Mouse (Mus musculus) ES-Bruce4 (cell line): ENCODE measurements around the gene Rpl9-ps6. TPM values are rescaled to one million over a fixed set of nuclear protein-coding genes. Genes with fewer than 3 reads are reported as not detected.
A peak's percentile ranks its signal among the peaks of the same experiment; 100 is the strongest.
"Not testable (repeated sequence)": the region's sequence is repeated elsewhere in the genome, so short reads cannot be mapped to it uniquely, and the experiment has no call there.

Experiments
- H3K27ac ChIP-seq: 2 replicates; pipeline ENCODE4 v1.5.1; 2012; ENCODE audit warnings: low read length, inconsistent platforms; ENCODE audit not compliant: insufficient read depth
- H3K27me3 ChIP-seq: 2 replicates; pipeline ENCODE4 v1.6.1; 2012; ENCODE audit warnings: mild to moderate bottlenecking, low read length, inconsistent platforms; ENCODE audit not compliant: control insufficient read depth, poor library complexity, insufficient read depth, severe bottlenecking
- H3K36me3 ChIP-seq: 2 replicates; pipeline ENCODE4 v1.6.1; 2012; ENCODE audit warnings: inconsistent platforms, mild to moderate bottlenecking, low read length, moderate library complexity; ENCODE audit not compliant: control insufficient read depth, poor library complexity, insufficient read depth, severe bottlenecking
- H3K4me1 ChIP-seq: one replicate; pipeline ENCODE4 v1.8.1; 2011; ENCODE audit warnings: low read length; ENCODE audit not compliant: control insufficient read depth, insufficient read depth
- H3K4me3 ChIP-seq: 2 replicates; pipeline ENCODE4 v1.5.1; 2011; ENCODE audit warnings: low read depth, mild to moderate bottlenecking, low read length
- H3K9ac ChIP-seq: 2 replicates; pipeline ENCODE4 v1.6.1; 2012; ENCODE audit warnings: low read depth, mild to moderate bottlenecking, inconsistent platforms; ENCODE audit not compliant: poor library complexity, severe bottlenecking
- H3K9me3 ChIP-seq: replicated peaks from 2 replicates; pipeline ENCODE4 v1.6.1; 2012; ENCODE audit warnings: mild to moderate bottlenecking, low read length, inconsistent platforms; ENCODE audit not compliant: control insufficient read depth, poor library complexity, insufficient read depth, severe bottlenecking
- CTCF ChIP-seq: IDR thresholded peaks from one replicate; pipeline ENCODE4 v1.8.1; 2011; ENCODE audit warnings: low read depth, low read length
- EP300 ChIP-seq: IDR thresholded peaks from 2 replicates; pipeline ENCODE4 v1.6.1; 2011; ENCODE audit warnings: low read depth, low read length; ENCODE audit not compliant: insufficient read depth
- POLR2A ChIP-seq: IDR thresholded peaks from one replicate; pipeline ENCODE4 v1.8.1; 2011; ENCODE audit warnings: low read length; ENCODE audit not compliant: insufficient read depth
- polyA plus RNA-seq: library from polyadenylated mRNA; stranded (reverse); fragments of >200 nt; gene quantifications from 2 replicates; pipeline ENCODE4 v1.2.4, GENCODE M21; 2011; ENCODE audit warnings: low read depth; ENCODE audit not compliant: missing spikeins, insufficient read depth, insufficient read length

Rpl9-ps6 gene
- polyA plus RNA-seq, 1 experiment: 1,831 TPM

DNA sequence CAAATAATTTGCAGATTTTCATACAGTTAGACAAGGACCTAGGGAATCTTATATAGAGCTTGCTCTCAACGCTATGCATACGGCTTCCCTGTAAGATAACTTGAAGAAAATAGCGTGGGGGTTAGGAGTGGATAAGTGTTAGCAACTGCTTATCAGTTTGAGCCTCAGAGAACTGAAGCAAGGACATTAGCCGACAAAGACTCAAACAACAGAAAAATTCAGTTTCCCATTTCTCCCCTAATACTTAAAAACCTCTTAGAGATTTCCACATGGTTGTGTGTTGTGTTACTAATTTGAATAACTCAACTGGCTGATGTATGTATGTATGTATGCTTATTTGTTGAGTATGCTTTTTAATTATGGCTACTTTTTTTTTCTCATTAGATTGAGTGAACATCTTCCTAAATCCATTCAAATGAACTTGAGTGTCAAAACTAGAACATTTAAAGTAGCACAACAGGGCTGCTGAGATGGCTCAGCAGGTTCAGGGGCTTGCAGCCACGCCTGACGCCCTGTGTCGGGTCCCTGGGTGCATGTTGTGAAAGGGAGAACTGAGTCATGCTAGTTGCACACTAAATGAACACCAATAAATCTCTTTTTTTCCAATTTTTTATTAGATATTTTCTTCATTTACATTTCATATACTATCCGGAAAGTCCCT, 21.3 kb upstream of the Rpl9-ps6 start:
- peak overlapping the region; percentile 15; the same call in 1 of the 2 replicates for H3K9ac ChIP-seq

DNA sequence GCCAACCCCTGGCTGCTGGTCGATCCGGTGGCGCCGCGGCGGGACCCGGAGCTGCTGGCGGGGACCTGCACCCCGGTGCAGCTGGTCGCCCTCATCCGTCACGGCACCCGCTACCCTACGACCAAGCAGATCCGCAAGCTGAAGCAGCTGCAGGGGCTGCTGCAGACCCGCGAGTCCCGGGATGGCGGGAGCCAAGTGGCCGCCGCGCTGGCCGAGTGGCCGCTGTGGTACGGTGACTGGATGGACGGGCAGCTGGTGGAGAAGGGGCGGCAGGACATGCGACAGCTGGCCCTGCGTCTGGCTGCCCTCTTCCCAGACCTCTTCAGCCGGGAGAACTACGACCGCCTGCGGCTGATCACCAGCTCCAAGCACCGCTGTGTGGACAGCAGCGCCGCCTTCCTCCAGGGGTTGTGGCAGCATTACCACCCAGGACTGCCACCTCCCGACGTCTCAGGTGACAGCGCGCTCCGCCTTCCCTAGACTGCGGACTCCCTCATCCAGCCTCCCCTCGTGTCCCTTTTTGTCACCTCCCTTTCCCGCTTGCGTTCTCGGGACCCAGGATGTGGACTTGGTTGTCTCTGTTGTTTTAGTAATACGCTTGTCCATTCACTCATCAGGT, 19.8 kb upstream of the Rpl9-ps6 start:
- H3K27me3 ChIP-seq, H3K36me3 ChIP-seq, H3K9me3 ChIP-seq, H3K27ac ChIP-seq, H3K4me1 ChIP-seq: not testable (repeated sequence)
- Histone ChIP-seq H3K4me3 (peak overlapping the region; percentile 85), H3K9ac (peak overlapping the region; percentile 58)
- peak; percentile 20 for TF ChIP-seq CTCF

More for the DNA sequence above, 21.3 kb upstream of the Rpl9-ps6 start:
- Histone ChIP-seq H3K27ac (no peak overlapping the region), H3K4me1 (no peaks in the 10 kb centered on the region), H3K4me3 (no peak overlapping the region), H3K9me3 (no peaks in the 10 kb centered on the region), H3K27me3 (no peaks in the 10 kb centered on the region; the same call in 1 of the 2 replicates), H3K36me3 (peaks cover 3% of the 10 kb centered on the region)
- TF ChIP-seq POLR2A (no peak), CTCF (no peak), EP300 (no peak)

DNA sequence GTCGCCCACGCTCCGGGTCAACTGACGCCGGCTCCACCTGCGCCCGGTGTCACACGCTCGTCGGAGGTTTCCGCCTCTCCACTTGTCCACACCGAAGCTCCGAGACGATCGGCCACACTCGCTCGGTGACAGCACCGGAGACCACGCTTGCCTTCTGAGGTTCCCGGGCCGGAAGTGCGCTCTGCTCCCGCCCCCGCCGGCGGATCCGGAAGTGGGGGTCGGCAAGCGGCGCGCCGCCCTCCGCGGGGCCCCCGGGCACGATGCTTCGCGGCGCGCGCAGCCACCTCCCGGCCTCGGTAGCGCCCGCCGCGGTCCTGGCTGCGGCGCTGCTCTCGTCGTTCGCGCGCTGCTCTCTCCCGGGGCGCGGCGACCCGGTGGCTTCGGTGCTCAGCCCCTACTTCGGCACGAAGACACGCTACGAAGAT, 19.3 kb upstream of the Rpl9-ps6 start, which contains the start of gene Minpp1:
Minpp1 (plus strand) TSS at position 89 of the 425 bp plus-strand sequence.
- Histone ChIP-seq H3K9ac (peak within 1 kb of the TSS; percentile 58), H3K27me3 (no peaks in the 10 kb centered on the region; the same call in 1 of the 2 replicates), H3K4me1 (no peaks in the 10 kb centered on the region), H3K27ac (no peak within 1 kb of the TSS), H3K9me3 (no peaks in the 10 kb centered on the region), H3K4me3 (peak within 1 kb of the TSS; percentile 85), H3K36me3 (no peaks in the 10 kb centered on the region)
- TF ChIP-seq EP300 (no peak), POLR2A (no peak), CTCF (no peak)

DNA sequence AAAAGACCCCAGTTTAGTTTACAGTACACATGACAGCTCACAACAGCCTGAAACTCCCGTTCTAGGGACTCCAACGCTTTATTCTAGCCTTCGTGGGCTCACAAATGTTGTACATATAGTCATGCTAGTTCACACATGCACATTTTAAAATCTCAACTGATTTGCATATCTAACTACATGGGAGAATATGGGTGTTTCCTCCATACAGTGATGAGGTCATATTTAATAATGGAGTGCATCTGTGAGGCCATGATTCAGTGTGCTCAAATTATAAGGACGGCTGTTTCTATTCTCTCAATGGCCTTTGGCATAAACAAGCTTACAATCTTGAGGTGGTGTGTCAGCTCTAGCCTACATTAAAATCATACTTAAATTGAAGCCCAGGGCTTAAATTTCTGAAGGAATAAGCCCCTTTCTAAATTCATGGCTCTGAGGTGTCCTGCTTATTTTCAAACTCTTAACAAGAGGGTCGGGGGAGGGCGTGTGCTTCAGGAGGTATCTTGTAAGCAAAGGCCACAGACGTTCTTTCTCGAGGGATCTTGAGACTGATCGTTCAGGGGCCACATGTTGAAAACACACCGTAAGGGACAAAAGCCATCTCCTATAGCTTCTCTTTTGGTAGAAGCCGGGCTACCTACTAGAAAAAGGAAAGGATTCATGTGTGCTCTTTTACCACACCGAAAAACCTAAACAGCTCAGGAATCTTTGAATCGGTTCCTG, 18.7 kb upstream of the Rpl9-ps6 start:
- Histone ChIP-seq H3K27me3 (no peaks in the 10 kb centered on the region; the same call in 1 of the 2 replicates), H3K36me3 (no peaks in the 10 kb centered on the region), H3K27ac (no peak overlapping the region), H3K4me3 (peak overlapping the region; percentile 85), H3K9ac (peak overlapping the region; percentile 58), H3K4me1 (no peaks in the 10 kb centered on the region), H3K9me3 (no peaks in the 10 kb centered on the region)
- TF ChIP-seq CTCF: no peak
- TF ChIP-seq EP300: no peak
- TF ChIP-seq POLR2A: no peak

DNA sequence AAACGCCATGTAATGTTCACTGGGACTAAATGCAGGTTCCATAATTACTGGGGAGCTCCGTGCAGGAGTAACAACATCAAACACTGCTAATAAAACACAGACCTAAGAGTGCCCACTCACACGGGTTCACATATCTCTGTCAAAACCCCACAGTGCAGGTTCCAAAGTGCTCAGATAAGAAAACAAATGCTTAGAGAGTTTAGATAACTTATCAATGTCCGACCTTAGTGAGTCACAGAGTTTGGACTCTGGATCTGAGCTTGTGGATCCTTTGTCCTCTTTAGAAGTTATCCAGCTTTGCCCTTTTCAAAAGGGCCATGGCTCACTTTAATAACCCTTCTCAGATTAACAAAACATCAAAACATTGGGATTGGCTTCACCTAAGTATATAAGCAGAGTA, 15.1 kb upstream of the Rpl9-ps6 start:
- Histone ChIP-seq H3K9ac (no peak overlapping the region), H3K27ac (no peak overlapping the region), H3K36me3 (no peaks in the 10 kb centered on the region), H3K4me3 (no peak overlapping the region), H3K27me3 (no peaks in the 10 kb centered on the region; the same call in 1 of the 2 replicates), H3K4me1 (no peaks in the 10 kb centered on the region), H3K9me3 (no peaks in the 10 kb centered on the region)
- TF ChIP-seq POLR2A: no peak
- no peak for TF ChIP-seq CTCF
- TF ChIP-seq EP300: no peak
